ENCODE assay signal across 18 mouse cellular contexts in genomic region chr7:98848899-98849640, GRCm38 (mm10). TPM values are rescaled to one million over a fixed set of nuclear protein-coding genes. Genes with fewer than 3 reads are reported as not detected.
DNase-seq lines count a peak whose midpoint lies in the region; ATAC-seq and TF ChIP-seq lines count a peak whose summit lies in the region.
"Had no signal": no experiment of that assay in that cellular context is flagged by ENCODE, and none has a peak within 500 bp of the region (broad histone marks: within the 10 kb centered on the region; RNA-seq: fewer than 3 reads in every experiment).

No protein-coding gene starts in this region.

- ATAC-seq in liver, embryonic 13.5 days (ENCODE audit: low read depth) = peak; percentile 69
- no peak for ATAC-seq in midbrain, postnatal 0 days (ENCODE audit: low FRiP score)
- ATAC-seq: forebrain, embryonic 14.5 days had no signal

- no peak overlapping the region for H3K9ac ChIP-seq in liver, adult 2 months (ENCODE audit: low read depth, low read length)
- no peak overlapping the region for H3K9ac ChIP-seq in liver, embryonic 13.5 days
- no peak overlapping the region for H3K9ac ChIP-seq in midbrain, postnatal 0 days (replicated peaks; ENCODE audit: low read length, poor library complexity, severe bottlenecking)
- H3K9ac ChIP-seq: heart, embryonic 15.5 days; hindbrain, embryonic 14.5 days; neural tube, embryonic 13.5 days had no signal

- no peaks in the 10 kb centered on the region for H3K79me2 ChIP-seq in liver, adult 2 months (ENCODE audit: control insufficient read depth, insufficient read depth, low read length)

- no peaks in the 10 kb centered on the region for H3K36me3 ChIP-seq in liver, adult 2 months (ENCODE audit: control insufficient read depth, insufficient read depth, low read length)
- no peaks in the 10 kb centered on the region for H3K36me3 ChIP-seq in liver, embryonic 13.5 days
- no peaks in the 10 kb centered on the region for H3K36me3 ChIP-seq in midbrain, postnatal 0 days (ENCODE audit: insufficient read depth, low read length)
- H3K36me3 ChIP-seq: heart, embryonic 15.5 days; neural tube, embryonic 13.5 days had no signal

- peak; percentile 63 for DNase-seq in liver, adult 2 months (ENCODE audit: extremely low read depth, low read depth, low spot score)
- no peak for DNase-seq in liver
- peak; percentile 22 for DNase-seq in induced T-regulatory cell, adult 2 months (ENCODE audit: low read depth)
- no peak for DNase-seq in liver, embryonic 13.5 days
- peak; percentile 14 for DNase-seq in naive thymus-derived CD4-positive, alpha-beta T cell, adult 2 months (ENCODE audit: low read depth)
- DNase-seq in midbrain, postnatal 0 days (ENCODE audit: low spot score) = no peak
- no peak for DNase-seq in gastrocnemius, postnatal 10 days
- DNase-seq in frontal cortex, postnatal 10 days (ENCODE audit: low spot score in 2 of 2) = no peak
- DNase-seq: adrenal gland, postnatal 25 days; gastrocnemius, postnatal 14 days; kidney, postnatal 14 days; layer of hippocampus, postnatal 36 days; midbrain, embryonic 14.5 days had no signal

- peaks cover 3% of the 10 kb centered on the region; the same call in 1 of the 2 replicates for H3K4me1 ChIP-seq in liver, adult 2 months (ENCODE audit: control insufficient read depth, insufficient read depth, low read length)
- H3K4me1 ChIP-seq in liver, embryonic 13.5 days (replicated peaks) = peaks cover 20% of the 10 kb centered on the region
- no peaks in the 10 kb centered on the region for H3K4me1 ChIP-seq in midbrain, postnatal 0 days (ENCODE audit: insufficient read depth, low read length)

- WGBS in liver, adult 2 months = 44% methylated on average over 8 of the region's 8 CpGs
- WGBS in liver, embryonic 13.5 days (ENCODE audit: insufficient replicate concordance) = 34% methylated on average over 8 of the region's 8 CpGs
- 90% methylated on average over 8 of the region's 8 CpGs for WGBS in midbrain, postnatal 0 days

- H3K27ac ChIP-seq in liver, adult 2 months (replicated peaks; ENCODE audit: insufficient read depth, low read depth, low read length) = no peak overlapping the region
- H3K27ac ChIP-seq in liver, embryonic 13.5 days = no peak overlapping the region
- no peak overlapping the region for H3K27ac ChIP-seq in midbrain, postnatal 0 days (ENCODE audit: low read depth, low read length)
- H3K27ac ChIP-seq: heart, embryonic 15.5 days; hindbrain, embryonic 14.5 days; neural tube, embryonic 13.5 days had no signal

- no peak overlapping the region for H3K4me3 ChIP-seq in liver, adult 2 months (ENCODE audit: insufficient read depth, low read depth, low read length)
- no peak overlapping the region for H3K4me3 ChIP-seq in liver, embryonic 13.5 days (replicated peaks)
- no peak overlapping the region for H3K4me3 ChIP-seq in midbrain, postnatal 0 days (ENCODE audit: low read depth, low read length)
- H3K4me3 ChIP-seq: heart, embryonic 15.5 days; neural tube, embryonic 13.5 days had no signal

- H3K4me2 ChIP-seq in liver, embryonic 13.5 days = no peak overlapping the region
- no peak overlapping the region for H3K4me2 ChIP-seq in midbrain, postnatal 0 days (ENCODE audit: low read depth, low read length, poor library complexity, severe bottlenecking)
- H3K4me2 ChIP-seq: heart, embryonic 15.5 days; hindbrain, embryonic 14.5 days; neural tube, embryonic 13.5 days had no signal

- H3K27me3 ChIP-seq in liver, adult 2 months (ENCODE audit: control insufficient read depth, insufficient read depth, low read length) = no peaks in the 10 kb centered on the region
- H3K27me3 ChIP-seq in liver, embryonic 13.5 days = peaks cover 3% of the 10 kb centered on the region
- no peaks in the 10 kb centered on the region for H3K27me3 ChIP-seq in midbrain, postnatal 0 days (ENCODE audit: insufficient read depth, low read length)
- H3K27me3 ChIP-seq: heart, embryonic 15.5 days had no signal

- no peak for TF ChIP-seq POLR2A in liver, adult 2 months (IDR thresholded peaks at IDR 0.05; ENCODE audit: extremely low read depth, insufficient read depth, low read length)

- no peaks in the 10 kb centered on the region for H3K9me3 ChIP-seq in liver, embryonic 13.5 days (replicated peaks)
- H3K9me3 ChIP-seq in midbrain, postnatal 0 days (ENCODE audit: low read length) = no peaks in the 10 kb centered on the region
- H3K9me3 ChIP-seq: heart, embryonic 15.5 days; neural tube, embryonic 13.5 days had no signal

- TF ChIP-seq CTCF in liver, adult 2 months (IDR thresholded peaks at IDR 0.05; ENCODE audit: low read depth, low read length) = no peak
- no peak for TF ChIP-seq CTCF in midbrain, postnatal 0 days (IDR thresholded peaks at IDR 0.05)

RNA-seq across cellular contexts. Expression of gene Wnt11, which starts 14.2 kb away (rescaled TPM):
- 0.55 TPM in 1 of 2 replicates, not detected in the other for total RNA-seq in liver, adult 2 months (2014; rRNA removed)
- 0.21 and 0.52 TPM in 2 replicates for polyA plus RNA-seq in liver, adult 2 months (2012; rRNA removed)
- 0.84 and 1.1 TPM in 2 replicates for polyA plus RNA-seq in liver, embryonic 13.5 days (2015; fragmentation: Nextera tagmentation; extraction: Ambion mirVana)
- 3.2 and 3.7 TPM in 2 replicates for total RNA-seq in midbrain, postnatal 0 days (2014; rRNA removed)
- 1.8 and 1.9 TPM in 2 replicates for polyA plus RNA-seq in midbrain, postnatal 0 days (2015; fragmentation: Nextera tagmentation; extraction: Ambion mirVana)
- total RNA-seq in gastrocnemius, postnatal 10 days (2021) = 10 to 100 TPM; 10.5 to 12.8 TPM
- total RNA-seq: common myeloid progenitor, adult 5-6 weeks had no signal

Comparison
In these comparisons a context has a peak if more than half of its experiments do, and no peak if none do; other contexts are left out.
1. DNase-seq: peak in liver, adult 2 months (single experiment), induced T-regulatory cell, adult 2 months (single experiment) and naive thymus-derived CD4-positive, alpha-beta T cell, adult 2 months (single experiment); none in liver (single experiment), liver, embryonic 13.5 days (single experiment), midbrain, postnatal 0 days (single experiment), gastrocnemius, postnatal 10 days (single experiment) and frontal cortex, postnatal 10 days (0 of 2).